Mouse (Mus musculus) forebrain, embryonic 10.5 days (tissue): ENCODE results near the gene Hist1h2ai. TPM values are rescaled to one million over a fixed set of nuclear protein-coding genes. Genes with fewer than 3 reads are reported as not detected.
"Not testable (repeated sequence)": the region's sequence is repeated elsewhere in the genome, so short reads cannot be mapped to it uniquely, and the experiment has no call there.

Source experiments
- DNase-seq: peaks from one replicate; pipeline ENCODE4 v3.0.0-alpha.2; 2017; ENCODE audit warnings: low spot score; ENCODE audit errors: extremely low spot score
- H3K27ac ChIP-seq: fragments of 300-500 bp; sonication (generic); 2 replicates; pipeline ENCODE4 v1.5.1; 2016; ENCODE audit warnings: mild to moderate bottlenecking
- H3K27me3 ChIP-seq: fragments of 300-500 bp; sonication (generic); 2 replicates; pipeline ENCODE4 v1.6.1; 2016; ENCODE audit warnings: mild to moderate bottlenecking; ENCODE audit not compliant: poor library complexity, severe bottlenecking
- H3K36me3 ChIP-seq: fragments of 300-500 bp; sonication (generic); replicated peaks from 2 replicates; pipeline ENCODE4 v1.6.1; 2016; ENCODE audit warnings: mild to moderate bottlenecking, moderate library complexity
- H3K4me1 ChIP-seq: fragments of 300-500 bp; sonication (generic); 2 replicates; pipeline ENCODE4 v1.6.1; 2016
- H3K4me3 ChIP-seq: fragments of 300-500 bp; sonication (generic); 2 replicates; pipeline ENCODE4 v1.5.1; 2016; ENCODE audit warnings: mild to moderate bottlenecking, moderate library complexity
- H3K9me3 ChIP-seq: fragments of 300-500 bp; sonication (generic); 2 replicates; pipeline ENCODE4 v1.6.1; 2016; ENCODE audit warnings: mild to moderate bottlenecking, moderate library complexity
- WGBS: fragments of 180-500 bp; shearing (Covaris S2); methylation state at CpG from one replicate; pipeline ENCODE4 v1.1.7; 2016; 5-methylcytosine and 5-hydroxymethylcytosine counted together
- polyA plus RNA-seq: library from polyadenylated mRNA; unstranded; fragments of >200 nt; fragmentation: Nextera tagmentation; extraction: Ambion mirVana; gene quantifications from 2 replicates; pipeline ENCODE4 v1.2.1, GENCODE M21; 2016

Hist1h2ai gene
- polyA plus RNA-seq, 1 experiment from 2014 or later, result 11.9 TPM

DNA sequence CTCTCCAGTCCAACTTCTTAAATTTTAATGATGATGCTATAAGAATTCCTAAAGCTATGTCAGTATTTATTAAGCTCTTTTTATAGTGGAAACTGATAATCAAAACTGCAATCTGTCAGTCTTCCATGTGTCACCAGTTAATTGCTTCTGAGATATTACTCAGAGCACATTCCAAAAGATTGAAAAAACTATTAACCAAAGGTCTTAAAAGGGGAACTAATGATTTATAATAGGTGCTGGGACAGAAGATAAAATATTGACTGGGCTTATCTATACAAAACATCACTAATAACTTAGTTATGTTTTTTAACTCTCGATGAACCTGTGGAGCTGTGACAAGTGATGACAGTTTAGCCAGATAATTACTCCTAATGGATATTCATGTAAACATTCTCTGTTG lies 28.8 kb downstream of the Hist1h2ai start:
- no peak overlapping the region for H3K4me3 ChIP-seq
- DNase-seq, result no peak
- no peak overlapping the region for H3K27ac ChIP-seq
- peaks cover 8% of the 10 kb centered on the region; the same call in 1 of the 2 replicates for H3K36me3 ChIP-seq
- WGBS, result 89% methylated on average over 1 of the region's 1 CpGs
- no peaks in the 10 kb centered on the region for H3K9me3 ChIP-seq
- H3K27me3 ChIP-seq, result no peaks in the 10 kb centered on the region
- H3K4me1 ChIP-seq, result peaks cover 21% of the 10 kb centered on the region

- peak; percentile 65 for DNase-seq
- Histone ChIP-seq H3K9me3 (no peaks in the 10 kb centered on the region), H3K27me3 (no peaks in the 10 kb centered on the region), H3K36me3 (peaks cover 5% of the 10 kb centered on the region; the same call in 1 of the 2 replicates), H3K4me3 (peak overlapping the region; percentile 64), H3K4me1 (peaks cover 49% of the 10 kb centered on the region), H3K27ac (peak overlapping the region; percentile 95)
- 5% methylated on average over 5 of the region's 5 CpGs for WGBS
Observed at GRCm38 (mm10) chr13:21749387-21750158, 33.4 kb downstream of the Hist1h2ai start.

GRCm38 (mm10) chr13:21750159-21751017 lies 34.2 kb downstream of the Hist1h2ai start, which contains the start of gene Hist1h4k:
Gene Hist1h4k, minus strand, starts transcription at chr13:21750505.
- peak within 1 kb of the TSS; percentile 64 for H3K4me3 ChIP-seq
- H3K27ac ChIP-seq, result peak within 1 kb of the TSS; percentile 95
- DNase-seq, result peak; percentile 94
- WGBS, result under 1% methylated on average over 52 of the region's 56 CpGs
- peaks cover 56% of the 10 kb centered on the region for H3K4me1 ChIP-seq
- H3K9me3 ChIP-seq, H3K27me3 ChIP-seq, H3K36me3 ChIP-seq: not testable (repeated sequence)

DNA sequence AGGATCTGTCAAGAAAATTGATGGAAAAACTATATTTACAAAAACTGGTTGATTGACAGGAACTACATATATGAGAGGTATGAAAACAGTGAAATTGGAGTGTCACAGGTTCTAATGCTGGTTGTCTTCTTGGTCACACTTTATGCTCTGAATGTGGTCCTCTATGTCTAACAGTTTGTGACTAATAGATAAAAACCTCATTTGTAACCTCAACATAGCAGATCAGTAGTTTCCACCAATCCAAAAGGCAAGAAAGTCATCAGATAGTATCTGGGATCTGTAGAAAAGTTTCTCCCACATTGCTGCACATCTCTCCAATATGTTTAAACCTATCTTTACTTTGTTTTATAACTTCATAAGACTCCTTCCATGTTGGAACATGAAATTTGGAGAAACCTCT lies 35.2 kb downstream of the Hist1h2ai start:
- Histone ChIP-seq H3K27ac (peak overlapping the region; percentile 95), H3K4me3 (peak overlapping the region; percentile 64; the same call in 1 of the 2 replicates), H3K4me1 (peaks cover 60% of the 10 kb centered on the region), H3K27me3 (no peaks in the 10 kb centered on the region), H3K36me3 (peaks cover 5% of the 10 kb centered on the region; the same call in 1 of the 2 replicates), H3K9me3 (no peaks in the 10 kb centered on the region)
- DNase-seq, result no peak

DNA sequence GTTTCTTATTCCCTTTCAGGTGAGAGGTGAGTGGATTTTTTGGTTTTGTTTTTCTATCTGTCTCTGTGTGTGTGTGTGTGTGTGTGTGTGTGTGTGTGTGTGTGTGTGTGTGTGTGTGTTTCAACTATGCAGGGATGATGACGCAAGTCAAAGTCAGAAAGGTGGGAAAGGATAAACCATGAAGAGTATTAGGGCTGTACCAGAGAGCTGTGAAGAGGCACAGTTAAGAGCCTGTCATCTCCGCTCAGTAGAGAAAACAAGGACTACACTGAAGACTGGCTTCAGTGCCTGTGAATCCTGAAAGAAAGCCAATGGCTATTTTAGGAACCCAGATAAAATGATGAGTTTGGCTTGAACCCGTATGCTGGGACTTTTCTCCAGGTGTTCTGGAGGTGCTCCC lies 35.6 kb downstream of the Hist1h2ai start:
- Histone ChIP-seq H3K36me3 (peaks cover 5% of the 10 kb centered on the region; the same call in 1 of the 2 replicates), H3K9me3 (no peaks in the 10 kb centered on the region), H3K4me3 (peak overlapping the region; percentile 64; the same call in 1 of the 2 replicates), H3K27me3 (no peaks in the 10 kb centered on the region), H3K27ac (peak overlapping the region; percentile 95), H3K4me1 (peaks cover 60% of the 10 kb centered on the region)
- 69% methylated on average over 3 of the region's 3 CpGs for WGBS
- no peak for DNase-seq

DNA sequence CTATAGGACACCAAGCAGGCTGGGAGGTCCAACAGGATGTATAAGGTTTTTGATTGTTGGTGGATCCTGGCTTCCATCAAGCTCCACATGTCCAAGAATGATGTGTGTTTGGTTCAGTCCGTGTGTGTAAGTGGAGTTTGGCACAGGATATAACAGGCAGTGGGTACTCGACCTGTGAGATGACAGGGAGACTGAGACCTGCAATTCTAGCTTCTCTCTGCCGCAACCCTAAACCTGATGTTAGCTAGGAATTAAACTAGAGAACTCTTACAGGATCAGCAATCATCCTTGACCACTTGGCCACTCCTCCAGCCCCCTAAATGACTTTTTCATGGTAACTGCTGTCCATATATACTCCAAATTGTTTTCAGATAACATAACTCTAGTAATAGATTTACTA lies 36.1 kb downstream of the Hist1h2ai start:
- 61% methylated on average over 3 of the region's 3 CpGs for WGBS
- peaks cover 58% of the 10 kb centered on the region for H3K4me1 ChIP-seq
- DNase-seq, result peak; percentile 42

DNA sequence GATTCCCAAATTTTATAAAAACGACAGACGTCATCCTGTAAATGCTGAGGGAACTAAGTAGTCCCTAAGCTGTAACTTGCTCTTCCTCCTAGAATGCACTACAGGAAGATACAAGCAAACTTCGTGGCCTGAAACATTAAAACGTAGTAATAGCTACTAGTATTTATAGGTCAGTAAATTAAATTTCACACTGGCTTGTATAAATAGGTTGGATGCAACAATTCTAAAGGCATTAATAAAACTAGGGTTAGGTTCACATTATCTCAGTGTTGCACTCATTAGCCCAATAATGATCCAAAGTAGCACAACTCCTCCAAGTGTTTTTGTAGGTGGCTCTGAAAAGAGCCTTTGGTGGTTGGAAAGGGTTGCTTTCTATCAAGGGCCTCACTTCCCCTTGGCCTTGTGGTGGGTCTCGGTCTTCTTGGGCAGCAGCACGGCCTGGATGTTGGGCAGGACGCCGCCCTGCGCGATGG lies 36.9 kb downstream of the Hist1h2ai start:
- Histone ChIP-seq H3K27ac (peak overlapping the region; percentile 95), H3K9me3 (no peaks in the 10 kb centered on the region), H3K4me1 (peaks cover 54% of the 10 kb centered on the region), H3K27me3 (no peaks in the 10 kb centered on the region), H3K36me3 (no peaks in the 10 kb centered on the region), H3K4me3 (peak overlapping the region; percentile 64)
- peak; percentile 38 for DNase-seq
- 3% methylated on average over 10 of the region's 10 CpGs for WGBS

More for the DNA sequence above, 36.1 kb downstream of the Hist1h2ai start:
- Histone ChIP-seq H3K27ac (peak overlapping the region; percentile 95), H3K9me3 (no peaks in the 10 kb centered on the region), H3K36me3 (peaks cover 3% of the 10 kb centered on the region; the same call in 1 of the 2 replicates), H3K4me3 (peak overlapping the region; percentile 64), H3K27me3 (no peaks in the 10 kb centered on the region)

DNA sequence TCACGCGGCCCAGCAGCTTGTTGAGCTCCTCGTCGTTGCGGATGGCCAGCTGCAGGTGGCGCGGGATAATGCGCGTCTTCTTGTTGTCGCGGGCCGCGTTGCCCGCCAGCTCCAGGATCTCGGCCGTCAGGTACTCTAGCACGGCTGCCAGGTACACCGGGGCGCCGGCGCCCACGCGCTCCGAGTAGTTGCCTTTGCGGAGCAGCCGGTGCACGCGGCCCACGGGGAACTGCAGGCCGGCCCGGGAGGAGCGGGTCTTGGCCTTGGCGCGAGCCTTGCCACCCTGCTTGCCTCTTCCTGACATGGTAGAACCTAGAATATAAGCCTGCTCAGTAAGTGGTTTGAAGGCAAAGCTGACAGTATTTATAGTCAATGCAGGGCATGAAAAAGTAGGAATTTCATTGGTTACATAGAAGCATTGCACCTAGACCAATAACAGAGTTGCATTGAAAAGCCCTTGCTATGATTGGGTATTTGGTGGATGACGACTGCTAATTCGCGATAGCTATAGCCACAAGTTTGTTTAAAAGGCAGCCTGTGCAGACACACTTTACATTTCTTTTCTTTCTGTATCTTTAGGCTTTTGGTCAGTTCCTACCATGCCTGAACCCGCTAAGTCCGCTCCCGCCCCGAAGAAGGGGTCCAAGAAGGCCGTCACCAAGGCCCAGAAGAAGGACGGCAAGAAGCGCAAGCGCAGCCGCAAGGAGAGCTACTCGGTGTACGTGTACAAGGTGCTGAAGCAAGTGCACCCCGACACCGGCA lies 37.5 kb downstream of the Hist1h2ai start, which contains the start of the genes Hist1h2ak and Hist1h2bn:
Gene Hist1h2ak, minus strand, starts transcription at position 304 of the 762 bp plus-strand sequence.
Gene Hist1h2bn, plus strand, starts transcription at position 600 of the 762 bp plus-strand sequence.
- H3K36me3 ChIP-seq, H3K9me3 ChIP-seq, H3K27me3 ChIP-seq: not testable (repeated sequence)
- DNase-seq, result peak; percentile 79
- Histone ChIP-seq H3K4me3 (peak within 1 kb of the TSS; percentile 64), H3K27ac (peak within 1 kb of the TSS; percentile 95), H3K4me1 (peaks cover 48% of the 10 kb centered on the region)
- WGBS, result under 1% methylated on average over 49 of the region's 50 CpGs

DNA sequence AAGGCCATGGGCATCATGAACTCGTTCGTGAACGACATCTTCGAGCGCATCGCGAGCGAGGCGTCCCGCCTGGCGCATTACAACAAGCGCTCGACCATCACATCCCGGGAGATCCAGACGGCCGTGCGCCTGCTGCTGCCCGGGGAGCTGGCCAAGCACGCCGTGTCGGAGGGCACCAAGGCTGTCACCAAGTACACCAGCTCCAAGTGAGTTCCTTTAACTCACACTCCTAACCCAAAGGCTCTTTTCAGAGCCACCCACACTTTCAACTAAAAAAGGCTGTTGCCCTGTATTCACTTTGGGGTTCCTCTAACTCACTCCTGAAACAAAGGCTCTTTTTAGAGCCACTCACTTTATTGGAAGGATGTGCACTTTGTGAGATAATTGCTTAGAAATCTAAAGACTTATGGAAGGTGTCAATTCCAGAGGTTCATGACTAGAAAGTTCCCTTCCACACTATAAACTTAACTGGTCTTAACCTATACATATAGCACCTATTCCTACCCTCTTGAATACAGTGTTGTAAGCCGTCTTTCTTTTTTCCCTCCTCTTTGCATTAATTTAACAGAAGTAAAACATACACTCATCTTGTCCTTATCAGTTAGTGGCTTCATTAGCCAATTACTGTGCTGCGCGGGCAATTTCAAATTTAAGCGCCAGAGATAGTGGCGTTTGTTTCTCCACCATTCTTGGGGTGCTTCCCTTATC lies 38.2 kb downstream of the Hist1h2ai start:
- peak; percentile 41 for DNase-seq
- Histone ChIP-seq H3K4me3 (peak overlapping the region; percentile 64), H3K4me1 (peaks cover 40% of the 10 kb centered on the region), H3K27ac (peak overlapping the region; percentile 95)
- not testable (repeated sequence) for H3K9me3 ChIP-seq, H3K36me3 ChIP-seq, H3K27me3 ChIP-seq
- WGBS, result under 1% methylated on average over 26 of the region's 26 CpGs

GRCm38 (mm10) chr13:21755707-21756106 lies 39.5 kb downstream of the Hist1h2ai start:
- WGBS, result 91% methylated on average over 1 of the region's 1 CpGs
- Histone ChIP-seq H3K36me3 (no peaks in the 10 kb centered on the region), H3K27ac (peak overlapping the region; percentile 89), H3K9me3 (no peaks in the 10 kb centered on the region), H3K4me3 (peak overlapping the region; percentile 64), H3K27me3 (no peaks in the 10 kb centered on the region), H3K4me1 (peaks cover 38% of the 10 kb centered on the region)
- no peak for DNase-seq
